Mouse (Mus musculus) lung, embryonic 14.5 days (tissue): Measurements from ENCODE around the gene Klb. TPM values are rescaled to one million over a fixed set of nuclear protein-coding genes. Genes with fewer than 3 reads are reported as not detected.
A peak's percentile ranks its signal among the peaks of the same experiment; 100 is the strongest.

Experiments
- ATAC-seq: fragments of 200-750 bp; cut with Nextera tagmentation; 2 replicates; pipeline ENCODE4 v1.8.0; 2017; ENCODE audit warnings: mild to moderate bottlenecking, moderate TSS enrichment, moderate library complexity; ENCODE audit not compliant: insufficient read depth
- DNase-seq: peaks from one replicate; pipeline ENCODE4 v3.0.0-alpha.2; 2015
- H3K27ac ChIP-seq: fragments of 300-500 bp; sonication (generic); 2 replicates; pipeline ENCODE4 v1.5.1; 2014; ENCODE audit warnings: low read depth, mild to moderate bottlenecking, moderate library complexity
- H3K27me3 ChIP-seq: fragments of 300-500 bp; sonication (generic); 2 replicates; pipeline ENCODE4 v1.6.1; 2014; ENCODE audit warnings: low read length, control low read depth; ENCODE audit not compliant: insufficient read depth
- H3K36me3 ChIP-seq: fragments of 300-500 bp; sonication (generic); 2 replicates; pipeline ENCODE4 v1.6.1; 2014; ENCODE audit warnings: control low read depth; ENCODE audit not compliant: insufficient read depth
- H3K4me1 ChIP-seq: fragments of 300-500 bp; sonication (generic); 2 replicates; pipeline ENCODE4 v1.6.1; 2014; ENCODE audit warnings: antibody characterized with exemption, control low read depth; ENCODE audit not compliant: insufficient read depth
- H3K4me2 ChIP-seq: fragments of 300-500 bp; sonication (generic); 2 replicates; pipeline ENCODE4 v1.6.1; 2014; ENCODE audit warnings: mild to moderate bottlenecking
- H3K4me3 ChIP-seq: fragments of 300-500 bp; sonication (generic); 2 replicates; pipeline ENCODE4 v1.5.1; 2014; ENCODE audit warnings: low read depth, low read length
- H3K9ac ChIP-seq: fragments of 300-500 bp; sonication (generic); 2 replicates; pipeline ENCODE4 v1.6.1; 2014
- H3K9me3 ChIP-seq: fragments of 300-500 bp; sonication (generic); 2 replicates; pipeline ENCODE4 v1.6.1; 2016; ENCODE audit warnings: low read depth, low read length, control low read depth
- CTCF ChIP-seq: IDR thresholded peaks from 2 replicates; pipeline ENCODE4 v1.5.1; 2016; ENCODE audit warnings: antibody characterized with exemption, low read depth
- WGBS: fragments of 180-500 bp; shearing (Covaris S2); extraction: QIAGEN DNeasy Blood & Tissue Kit; methylation state at CpG from one replicate; pipeline ENCODE4 v1.1.7; 2014; 5-methylcytosine and 5-hydroxymethylcytosine counted together
- polyA plus RNA-seq: library from polyadenylated mRNA; unstranded; fragments of >200 nt; fragmentation: Nextera tagmentation; extraction: Ambion mirVana; gene quantifications from 2 replicates; pipeline ENCODE4 v1.2.1, GENCODE M21; 2014

Gene Klb
- polyA plus RNA-seq, 1 experiment from 2014 or later: not detected

- no peak for ATAC-seq
These were observed 9.7 kb upstream of the Klb start for GRCm38 (mm10) chr5:65338394-65338793.

GRCm38 (mm10) chr5:65340167-65340566, 7.9 kb upstream of the Klb start:
- Histone ChIP-seq H3K27me3 (no peaks in the 10 kb centered on the region), H3K27ac (no peak overlapping the region), H3K36me3 (no peaks in the 10 kb centered on the region), H3K9ac (no peak overlapping the region), H3K9me3 (no peaks in the 10 kb centered on the region), H3K4me1 (0 out of 2 replicates have a peak, but pooled peaks cover 3% of the 10 kb centered on the region), H3K4me3 (no peak overlapping the region), H3K4me2 (no peak overlapping the region)
- TF ChIP-seq CTCF: no peak
- ATAC-seq (no peak), DNase-seq (no peak)
- 18% methylated on average over 4 of the region's 4 CpGs for WGBS

More at GRCm38 (mm10) chr5:65338394-65338793, 9.7 kb upstream of the Klb start:
- Histone ChIP-seq H3K27ac (no peak overlapping the region), H3K4me1 (peaks cover 7% of the 10 kb centered on the region; the same call in 1 of the 2 replicates), H3K27me3 (no peaks in the 10 kb centered on the region), H3K4me3 (no peak overlapping the region), H3K36me3 (no peaks in the 10 kb centered on the region), H3K9ac (no peak overlapping the region), H3K9me3 (no peaks in the 10 kb centered on the region), H3K4me2 (no peak overlapping the region)
- TF ChIP-seq CTCF: peak; percentile 31
- DNase-seq: no peak
- 75% methylated on average over 6 of the region's 6 CpGs for whole genome bisulfite sequencing

- no peak for ATAC-seq
- Histone ChIP-seq H3K4me1 (no peaks in the 10 kb centered on the region), H3K9ac (no peak overlapping the region), H3K4me3 (no peak overlapping the region), H3K27me3 (no peaks in the 10 kb centered on the region), H3K27ac (no peak overlapping the region), H3K9me3 (peaks cover 4% of the 10 kb centered on the region; the same call in 1 of the 2 replicates), H3K36me3 (no peaks in the 10 kb centered on the region), H3K4me2 (no peak overlapping the region)
- 53% methylated on average over 10 of the region's 10 CpGs for WGBS
- no peak for DNase-seq
- no peak for TF ChIP-seq CTCF
These were observed 2.4 kb downstream of the Klb start for GRCm38 (mm10) chr5:65350508-65350907.

GRCm38 (mm10) chr5:65354097-65354496, 6.0 kb downstream of the Klb start:
- Histone ChIP-seq H3K9me3 (peaks cover 4% of the 10 kb centered on the region; the same call in 1 of the 2 replicates), H3K27ac (no peak overlapping the region), H3K4me1 (no peaks in the 10 kb centered on the region), H3K36me3 (no peaks in the 10 kb centered on the region), H3K4me3 (no peak overlapping the region), H3K27me3 (no peaks in the 10 kb centered on the region), H3K4me2 (no peak overlapping the region), H3K9ac (no peak overlapping the region)
- 62% methylated on average over 3 of the region's 3 CpGs for WGBS
- ATAC-seq (no peak), DNase-seq (no peak)
- no peak for TF ChIP-seq CTCF

- Histone ChIP-seq H3K27ac (no peak overlapping the region), H3K9ac (no peak overlapping the region), H3K4me2 (no peak overlapping the region), H3K4me3 (no peak overlapping the region), H3K36me3 (no peaks in the 10 kb centered on the region), H3K9me3 (peaks cover 4% of the 10 kb centered on the region; the same call in 1 of the 2 replicates), H3K4me1 (no peaks in the 10 kb centered on the region), H3K27me3 (no peaks in the 10 kb centered on the region)
- WGBS: 71% methylated on average over 5 of the region's 5 CpGs
- 0 out of 2 replicates have a peak, but pooled peaks have one; percentile 17 for TF ChIP-seq CTCF
- DNase-seq (no peak), ATAC-seq (no peak)
These were observed 6.9 kb downstream of the Klb start for GRCm38 (mm10) chr5:65354985-65355384.

- 74% methylated on average over 6 of the region's 6 CpGs for WGBS
- H3K9me3 ChIP-seq: peaks cover 4% of the 10 kb centered on the region; the same call in 1 of the 2 replicates
- no peaks in the 10 kb centered on the region for H3K4me1 ChIP-seq
- H3K4me2 ChIP-seq: no peak overlapping the region
- no peaks in the 10 kb centered on the region for H3K36me3 ChIP-seq
- DNase-seq: no peak
- no peak for ATAC-seq
- H3K4me3 ChIP-seq: no peak overlapping the region
- TF ChIP-seq CTCF: no peak
- H3K9ac ChIP-seq: no peak overlapping the region
- no peak overlapping the region for H3K27ac ChIP-seq
- H3K27me3 ChIP-seq: no peaks in the 10 kb centered on the region
These were observed 8.7 kb downstream of the Klb start for GRCm38 (mm10) chr5:65356851-65357250.

GRCm38 (mm10) chr5:65357771-65358170, 9.7 kb downstream of the Klb start:
- Histone ChIP-seq H3K4me2 (no peak overlapping the region), H3K9me3 (peaks cover 4% of the 10 kb centered on the region; the same call in 1 of the 2 replicates), H3K4me1 (no peaks in the 10 kb centered on the region), H3K9ac (no peak overlapping the region), H3K27me3 (no peaks in the 10 kb centered on the region), H3K4me3 (no peak overlapping the region), H3K36me3 (no peaks in the 10 kb centered on the region), H3K27ac (no peak overlapping the region)
- DNase-seq (no peak), ATAC-seq (no peak)
- TF ChIP-seq CTCF: no peak
- 74% methylated on average over 3 of the region's 3 CpGs for WGBS

- 62% methylated on average over 11 of the region's 11 CpGs for WGBS
- no peaks in the 10 kb centered on the region for H3K9me3 ChIP-seq
- no peak for ATAC-seq
- no peak overlapping the region for H3K4me3 ChIP-seq
- no peak overlapping the region for H3K9ac ChIP-seq
- H3K4me2 ChIP-seq: no peak overlapping the region
- no peaks in the 10 kb centered on the region for H3K36me3 ChIP-seq
- no peak for DNase-seq
- H3K4me1 ChIP-seq: no peaks in the 10 kb centered on the region
- no peak overlapping the region for H3K27ac ChIP-seq
- H3K27me3 ChIP-seq: no peaks in the 10 kb centered on the region
- TF ChIP-seq CTCF: no peak
These were observed 19.7 kb downstream of the Klb start for GRCm38 (mm10) chr5:65367837-65368236.
